Mouse (Mus musculus) spleen, adult 2 months (tissue): Measurements from ENCODE around the gene Ptpn13. TPM values are rescaled to one million over a fixed set of nuclear protein-coding genes. Genes with fewer than 3 reads are reported as not detected.

Experiments used
- DNase-seq, 2 experiments: peaks; one replicate each; pipeline versions ENCODE4 v3.0.0 to v3.0.0-alpha.2; 2012 to 2021; ENCODE audit warnings: low spot score in 2 of 2, low read depth in 1 of 2
- H3K27ac ChIP-seq: fragments of 200-500 bp; 2 replicates; pipeline ENCODE4 v1.5.1; 2012; ENCODE audit warnings: low read length, inconsistent platforms; ENCODE audit not compliant: insufficient read depth
- H3K27me3 ChIP-seq: fragments of 200-500 bp; 2 replicates; pipeline ENCODE4 v1.6.1; 2012; ENCODE audit warnings: mild to moderate bottlenecking, moderate library complexity, low read length, inconsistent platforms; ENCODE audit not compliant: control insufficient read depth, insufficient read depth
- H3K36me3 ChIP-seq: fragments of 200-500 bp; 2 replicates; pipeline ENCODE4 v1.6.1; 2012; ENCODE audit warnings: mild to moderate bottlenecking, low read length, inconsistent platforms; ENCODE audit not compliant: control insufficient read depth, insufficient read depth
- H3K4me1 ChIP-seq: fragments of 200-500 bp; 2 replicates; pipeline ENCODE4 v1.6.1; 2011; ENCODE audit warnings: inconsistent platforms; ENCODE audit not compliant: control insufficient read depth, insufficient read depth, insufficient read length
- H3K4me3 ChIP-seq: fragments of 200-500 bp; 2 replicates; pipeline ENCODE4 v1.5.1; 2011; ENCODE audit warnings: mild to moderate bottlenecking, inconsistent platforms; ENCODE audit not compliant: insufficient read depth, insufficient read length; ENCODE audit errors: extremely low read depth
- CTCF ChIP-seq: fragments of 200-500 bp; IDR thresholded peaks from 2 replicates; pipeline ENCODE4 v1.5.1; 2011; ENCODE audit warnings: mild to moderate bottlenecking, inconsistent platforms; ENCODE audit not compliant: insufficient read depth, insufficient read length, insufficient replicate concordance; ENCODE audit errors: extremely low read depth
- POLR2A ChIP-seq: fragments of 200-500 bp; IDR thresholded peaks from 2 replicates; pipeline ENCODE4 v1.6.1; 2011; ENCODE audit warnings: low read depth, low read length, inconsistent platforms
- WGBS: fragments of 180-500 bp; shearing (Covaris S2); methylation state at CpG from one replicate; pipeline ENCODE4 v1.1.7; 2018; 5-methylcytosine and 5-hydroxymethylcytosine counted together
- polyA plus RNA-seq: library from polyadenylated mRNA; depleted of rRNA; stranded (reverse); fragments of >200 nt; gene quantifications from 2 replicates; pipeline ENCODE4 v1.2.3, GENCODE M21; 2012

Gene Ptpn13
- polyA plus RNA-seq, 1 experiment = 1.8 TPM

DNA sequence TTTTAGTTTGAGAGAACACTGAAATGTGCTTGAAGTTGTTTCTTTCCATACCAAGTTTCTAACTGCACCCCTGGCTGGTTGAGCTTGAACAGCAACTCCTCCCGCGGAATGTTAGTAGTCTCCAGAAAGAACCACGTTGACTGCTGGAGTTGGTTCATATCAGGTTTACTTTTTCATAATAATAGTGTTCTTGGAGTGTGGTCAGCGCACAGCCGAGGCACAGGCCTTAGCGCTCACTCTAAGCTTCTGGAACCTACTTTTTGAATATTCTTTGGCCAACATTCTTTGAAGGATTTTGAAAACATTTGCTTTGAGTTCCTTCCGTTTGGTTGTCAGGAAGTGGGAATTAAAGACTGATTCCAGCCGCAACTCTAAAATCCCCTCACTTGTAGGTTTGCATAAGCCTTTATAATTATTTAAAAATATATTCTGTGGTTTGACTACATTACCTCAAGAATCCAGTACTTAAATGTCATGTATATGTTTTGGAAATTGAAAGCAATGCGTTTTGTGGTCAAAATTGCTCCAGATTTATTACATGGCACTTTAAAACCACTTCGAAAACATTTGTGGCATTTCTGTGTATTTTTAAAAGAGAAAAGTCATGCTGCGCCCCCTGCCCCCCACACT is 48.6 kb downstream of the Ptpn13 start:
- H3K4me3 ChIP-seq = no peak overlapping the region
- no peaks in the 10 kb centered on the region for H3K36me3 ChIP-seq
- H3K4me1 ChIP-seq = no peaks in the 10 kb centered on the region
- WGBS = 79% methylated on average over 11 of the region's 11 CpGs
- no peak for DNase-seq
- H3K27me3 ChIP-seq = no peaks in the 10 kb centered on the region
- H3K27ac ChIP-seq = no peak overlapping the region
- TF ChIP-seq POLR2A (no peak), CTCF (no peak)

DNA sequence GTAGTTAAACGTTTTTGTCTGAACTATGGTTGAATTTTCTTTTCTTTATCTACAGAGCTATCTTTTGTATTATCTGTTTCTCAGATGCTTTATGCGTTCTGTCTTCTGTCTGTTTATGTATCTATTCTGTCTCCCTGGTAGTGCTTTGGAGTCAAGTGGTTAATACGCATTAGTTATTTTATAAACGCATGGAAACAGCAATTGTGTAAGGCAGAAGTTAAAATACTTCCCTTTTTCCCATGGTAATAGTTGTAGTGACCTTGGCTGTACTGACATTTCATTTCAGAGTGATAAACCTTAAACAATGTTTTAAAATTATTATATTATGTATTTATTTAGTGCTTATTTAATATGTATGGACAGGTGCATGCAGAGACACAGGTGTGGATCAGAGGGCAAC is 49.3 kb downstream of the Ptpn13 start:
- TF ChIP-seq CTCF = no peak
- TF ChIP-seq POLR2A = no peak
- DNase-seq = no peak
- Histone ChIP-seq H3K36me3 (no peaks in the 10 kb centered on the region), H3K4me3 (no peak overlapping the region), H3K27me3 (no peaks in the 10 kb centered on the region), H3K27ac (no peak overlapping the region), H3K4me1 (no peaks in the 10 kb centered on the region)
- WGBS = 68% methylated on average over 4 of the region's 4 CpGs

GRCm38 (mm10) chr5:103475503-103475902 is 50.5 kb downstream of the Ptpn13 start:
- TF ChIP-seq CTCF (no peak), POLR2A (no peak)
- Histone ChIP-seq H3K36me3 (no peaks in the 10 kb centered on the region), H3K4me1 (no peaks in the 10 kb centered on the region), H3K27me3 (no peaks in the 10 kb centered on the region), H3K27ac (no peak overlapping the region), H3K4me3 (no peak overlapping the region)
- 92% methylated on average over 5 of the region's 5 CpGs for WGBS
- no peak for DNase-seq

GRCm38 (mm10) chr5:103479503-103479902 is 54.5 kb downstream of the Ptpn13 start:
- no peaks in the 10 kb centered on the region for H3K4me1 ChIP-seq
- no peaks in the 10 kb centered on the region for H3K36me3 ChIP-seq
- TF ChIP-seq POLR2A (no peak), CTCF (no peak)
- H3K27ac ChIP-seq = no peak overlapping the region
- H3K27me3 ChIP-seq = no peaks in the 10 kb centered on the region
- H3K4me3 ChIP-seq = no peak overlapping the region
- WGBS = 86% methylated on average over 5 of the region's 5 CpGs
- no peak for DNase-seq

- Histone ChIP-seq H3K27me3 (no peaks in the 10 kb centered on the region), H3K27ac (no peak overlapping the region), H3K4me1 (no peaks in the 10 kb centered on the region), H3K36me3 (no peaks in the 10 kb centered on the region), H3K4me3 (no peak overlapping the region)
- TF ChIP-seq CTCF (no peak), POLR2A (no peak)
- DNase-seq = no peak
- 37% methylated on average over 2 of the region's 2 CpGs for WGBS
Observed at GRCm38 (mm10) chr5:103481222-103481621, 56.2 kb downstream of the Ptpn13 start.

GRCm38 (mm10) chr5:103487001-103487400 is 62.0 kb downstream of the Ptpn13 start:
- no peak overlapping the region for H3K27ac ChIP-seq
- TF ChIP-seq POLR2A (no peak), CTCF (no peak)
- no peak for DNase-seq
- no peaks in the 10 kb centered on the region for H3K36me3 ChIP-seq
- no peaks in the 10 kb centered on the region for H3K27me3 ChIP-seq
- 91% methylated on average over 7 of the region's 7 CpGs for WGBS
- H3K4me3 ChIP-seq = no peak overlapping the region
- H3K4me1 ChIP-seq = no peaks in the 10 kb centered on the region

GRCm38 (mm10) chr5:103490964-103491363 is 66.0 kb downstream of the Ptpn13 start:
- TF ChIP-seq POLR2A = no peak
- no peaks in the 10 kb centered on the region for H3K4me1 ChIP-seq
- 77% methylated on average over 8 of the region's 8 CpGs for WGBS
- no peak for DNase-seq
- H3K27me3 ChIP-seq = no peaks in the 10 kb centered on the region
- H3K27ac ChIP-seq = no peak overlapping the region
- H3K36me3 ChIP-seq = no peaks in the 10 kb centered on the region
- no peak overlapping the region for H3K4me3 ChIP-seq
